Mouse (Mus musculus) thymus, adult 18-20 months (tissue): ENCODE results near the gene Larp6.

Experiments
- DNase-seq, 2 experiments: peaks; one replicate each; pipeline ENCODE4 v3.0.0; 2022; ENCODE audit warnings: mixed read lengths in 2 of 2

Larp6 gene

DNA sequence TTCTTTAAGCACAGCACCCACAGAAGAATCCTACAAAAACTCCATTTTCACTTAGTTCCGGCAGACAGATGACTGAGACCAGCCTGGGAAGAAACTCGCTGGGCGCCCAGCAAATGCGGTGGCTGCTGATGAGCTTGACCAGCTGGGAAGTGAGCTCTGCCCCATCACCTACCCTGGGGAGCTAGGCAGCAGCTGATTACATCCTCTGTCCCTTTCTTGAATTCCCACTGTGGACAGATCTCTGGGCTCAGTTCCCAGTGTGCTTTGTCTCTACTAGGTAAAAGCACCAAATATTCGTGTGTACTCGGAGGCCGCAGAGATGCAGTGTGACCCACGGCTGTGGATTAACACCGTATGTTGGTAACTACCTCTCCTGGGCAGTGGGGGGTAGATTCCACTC is 55.6 kb downstream of the Larp6 start:
- no peak for DNase-seq

DNA sequence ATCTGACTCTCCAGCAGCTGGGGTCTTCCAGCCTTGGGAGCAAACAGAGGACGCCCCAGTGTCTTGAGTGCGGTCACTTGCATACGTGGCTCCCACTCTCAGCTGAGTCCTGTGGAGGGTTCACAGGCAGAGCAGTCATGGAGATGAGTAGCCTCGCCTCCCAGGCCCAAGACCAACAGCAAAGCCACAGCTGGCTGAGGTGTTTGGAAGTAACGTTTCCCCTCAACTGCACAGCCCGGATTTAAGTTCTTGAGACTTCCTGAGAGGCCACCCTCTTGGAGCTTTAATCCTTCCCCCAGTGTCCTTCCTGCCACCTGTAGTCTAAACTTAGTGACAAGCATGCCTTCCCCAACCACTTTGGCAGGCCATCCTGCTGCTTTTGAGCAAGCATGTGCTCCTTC is 56.9 kb downstream of the Larp6 start:
- peak; percentile 13 to 40 for DNase-seq

DNA sequence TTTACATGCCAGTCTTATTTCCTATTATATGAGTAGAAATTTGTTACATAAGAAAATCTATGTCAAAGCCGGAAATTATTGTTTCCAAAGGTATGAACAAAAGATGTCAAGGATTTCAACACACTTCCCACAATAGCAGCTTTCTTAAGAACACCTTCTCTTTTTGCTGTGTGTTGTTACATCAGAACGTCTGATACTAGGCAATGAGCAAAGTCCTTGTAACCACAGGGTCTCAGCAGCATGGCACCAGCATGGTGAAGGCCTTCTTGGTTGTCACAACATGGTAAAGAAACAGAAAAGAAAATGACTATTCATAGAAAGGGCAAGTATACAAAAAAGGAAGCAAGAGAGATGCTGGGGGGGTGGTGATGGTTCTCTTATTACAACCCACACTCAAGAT is 60.9 kb downstream of the Larp6 start:
- no peak for DNase-seq

DNA sequence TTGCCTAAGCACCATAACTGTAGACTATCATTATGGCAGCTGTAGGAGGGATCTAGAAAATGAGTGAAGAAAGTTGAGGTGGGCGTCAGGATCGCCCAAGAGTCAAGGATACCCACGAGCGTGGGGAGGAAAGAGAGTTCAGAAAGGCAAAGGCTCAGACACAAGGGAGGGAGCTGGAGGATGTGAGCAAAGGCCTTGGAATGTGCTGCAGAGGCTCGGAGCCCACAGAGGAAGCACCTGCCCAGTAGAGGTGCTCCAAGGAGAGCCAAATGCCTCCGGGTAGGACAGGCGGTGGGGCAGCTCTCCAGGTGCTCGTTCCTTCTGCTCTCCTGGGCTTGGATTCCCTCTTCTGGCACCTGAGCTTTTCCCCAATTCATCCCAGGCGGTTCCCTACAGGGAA is 64.1 kb downstream of the Larp6 start:
- DNase-seq, result no peak

DNA sequence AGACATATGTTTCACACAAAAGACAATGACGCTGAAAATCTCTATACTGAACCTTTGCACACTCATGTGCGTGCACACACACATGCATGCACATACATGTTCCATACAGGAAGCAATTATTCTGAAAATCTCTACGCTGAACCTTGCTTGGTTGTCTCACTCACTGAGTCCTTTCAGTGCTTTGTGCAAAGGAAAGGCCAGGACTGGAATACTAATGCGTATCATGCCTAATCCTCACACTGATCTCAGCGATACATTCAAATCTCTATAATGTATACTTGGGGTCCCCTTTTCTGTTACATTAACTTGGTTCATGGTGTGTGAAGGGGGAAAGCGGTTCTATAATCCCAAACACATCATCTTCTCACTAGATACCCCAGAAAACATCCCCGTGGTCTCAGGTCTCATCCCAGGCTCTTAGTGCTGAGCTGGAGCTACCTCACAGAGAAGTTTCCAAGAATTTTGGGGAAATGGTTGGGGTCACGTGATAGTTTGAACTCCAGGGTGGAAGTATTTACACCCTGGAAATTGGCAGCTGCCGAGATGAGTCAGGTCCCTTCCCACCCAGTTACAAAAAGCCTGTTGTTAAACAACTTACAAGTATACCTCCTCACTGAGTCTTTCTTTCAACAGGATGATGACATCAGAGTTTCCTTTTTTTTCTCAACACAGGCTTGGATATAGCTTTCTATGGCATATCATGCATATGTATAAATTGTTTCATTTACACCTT is 69.4 kb downstream of the Larp6 start:
- no peak for DNase-seq

DNA sequence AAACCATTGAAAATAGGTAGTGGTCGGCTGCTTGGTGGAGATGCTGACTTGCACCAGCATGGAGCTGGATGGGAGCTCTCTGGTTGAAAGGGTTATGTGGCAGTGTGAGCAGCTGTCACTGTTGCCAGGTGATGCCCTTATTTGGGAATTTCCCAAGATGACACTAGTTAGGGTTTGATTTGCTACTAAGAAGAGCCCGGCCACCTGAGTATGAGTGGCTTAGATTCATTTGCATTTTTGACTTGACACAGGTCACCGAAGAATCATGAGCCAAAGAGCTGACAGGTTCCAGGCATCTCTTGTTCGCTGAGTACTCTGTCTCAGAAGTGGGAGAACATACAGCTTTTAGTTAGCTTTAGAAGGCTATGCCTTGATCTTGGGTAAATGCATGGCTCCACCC is 72.3 kb downstream of the Larp6 start:
- DNase-seq, result no peak

DNA sequence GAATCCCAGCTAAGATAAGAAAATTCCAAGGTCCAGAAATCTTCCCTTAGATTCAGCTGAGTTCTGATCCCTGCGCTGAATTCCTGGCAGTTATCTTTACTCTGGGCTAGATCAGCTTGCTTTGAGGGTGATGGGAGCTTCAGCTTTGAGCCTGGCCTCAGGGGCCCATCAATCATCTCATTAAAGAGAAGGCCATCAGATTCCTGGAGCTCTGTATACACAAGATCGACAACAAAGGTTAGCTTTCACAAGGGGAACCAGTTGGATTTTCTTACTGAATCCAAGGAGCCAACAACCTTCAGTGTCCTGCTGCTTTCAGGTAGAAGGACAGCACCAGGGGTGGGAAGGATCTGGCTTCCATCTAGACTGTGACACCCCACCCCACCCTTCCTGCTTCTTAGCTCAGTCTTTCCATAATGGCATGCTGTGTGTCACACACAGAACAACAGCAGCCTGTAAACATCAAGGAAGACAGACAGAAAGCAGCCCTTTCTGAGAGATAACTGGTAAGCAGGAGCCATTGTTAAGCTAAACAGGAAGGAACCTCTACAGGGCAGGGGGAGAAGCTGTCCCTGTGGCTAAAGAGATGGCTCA is 74.8 kb downstream of the Larp6 start:
- no peak for DNase-seq
